Mouse (Mus musculus): ENCODE measurements at regions not wholly inside any gene's neighbourhood (a gene's known extent, or its start where the extent isn't known, plus 50 kb on each side); places are given as distances from the start of the nearest gene placed in this dataset.

DNA sequence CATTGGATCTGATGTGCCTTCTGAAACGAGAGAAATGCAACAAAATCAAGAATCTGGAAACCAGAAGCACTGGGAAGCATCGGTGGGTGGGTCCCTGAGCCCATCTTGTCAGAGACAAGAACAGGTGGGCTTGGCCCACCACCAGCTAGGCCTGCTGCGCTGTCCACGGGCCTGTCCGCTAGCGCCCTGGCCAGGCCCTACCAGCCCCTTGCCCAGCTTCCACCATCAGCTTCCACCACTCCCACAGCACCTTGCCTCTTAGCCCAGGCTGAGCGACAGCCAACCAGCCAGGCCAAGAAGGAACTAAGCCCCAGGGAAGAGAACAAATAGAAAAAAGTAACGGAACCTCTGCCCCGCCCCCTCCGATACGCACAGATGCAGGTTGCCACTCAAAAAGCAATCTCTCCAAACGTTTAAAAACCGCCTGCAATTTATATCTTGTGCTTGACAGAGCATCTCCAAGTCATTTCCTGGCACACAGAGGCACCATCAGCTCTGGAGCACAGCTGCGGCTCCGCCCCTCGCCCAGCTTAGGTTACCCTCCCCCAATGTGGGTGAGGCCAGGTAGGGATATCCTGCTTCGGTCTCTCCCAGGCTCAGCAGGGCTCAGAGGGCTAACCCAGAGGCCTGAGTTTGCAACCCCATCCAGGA is 95.1 kb upstream of the Csf3r start:
- TF ChIP-seq CTCF (IDR thresholded peaks at IDR 0.05; ENCODE audit: low read depth) (no peak), EP300 (IDR thresholded peaks at IDR 0.05; ENCODE audit: low read depth) (no peak)
